Mouse (Mus musculus) lung, postnatal 25 days (tissue): ENCODE data around the gene Ubiad1.

ENCODE experiments used
- DNase-seq: peaks from one replicate; pipeline ENCODE4 v3.0.0; 2022; ENCODE audit warnings: low spot score

Ubiad1 gene

GRCm38 (mm10) chr4:148444250-148444967 is at the start of gene Ubiad1:
Gene Ubiad1 (minus strand): TSS chr4:148444771.
- DNase-seq, result peak; percentile 87

- DNase-seq, result no peak
Measured at GRCm38 (mm10) chr4:148491448-148491847, 46.9 kb upstream of the Ubiad1 start.

GRCm38 (mm10) chr4:148490502-148490901 is 45.9 kb upstream of the Ubiad1 start:
- no peak for DNase-seq

GRCm38 (mm10) chr4:148487841-148488240 is 43.3 kb upstream of the Ubiad1 start:
- DNase-seq, result no peak

DNA sequence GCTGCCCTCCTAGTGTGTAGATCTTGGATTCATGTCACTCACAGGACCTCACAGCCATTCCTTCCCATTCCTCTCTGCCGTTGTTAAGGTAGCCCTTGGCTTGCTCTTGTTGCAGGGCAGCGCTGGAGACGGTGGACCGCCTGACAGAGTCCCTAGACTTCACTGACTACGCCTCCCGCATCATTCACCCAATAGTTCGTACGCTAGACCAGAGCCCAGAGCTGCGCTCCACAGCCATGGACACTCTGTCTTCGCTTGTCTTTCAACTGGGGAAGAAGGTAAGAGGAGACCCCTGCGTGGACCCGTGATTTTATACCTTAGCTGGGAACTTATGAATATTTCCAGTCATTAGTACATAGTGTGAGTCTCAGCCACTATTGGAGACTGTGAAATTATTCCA is 39.9 kb upstream of the Ubiad1 start:
- no peak for DNase-seq

- DNase-seq, result no peak
Measured at GRCm38 (mm10) chr4:148481557-148482168, 37.1 kb upstream of the Ubiad1 start.

DNA sequence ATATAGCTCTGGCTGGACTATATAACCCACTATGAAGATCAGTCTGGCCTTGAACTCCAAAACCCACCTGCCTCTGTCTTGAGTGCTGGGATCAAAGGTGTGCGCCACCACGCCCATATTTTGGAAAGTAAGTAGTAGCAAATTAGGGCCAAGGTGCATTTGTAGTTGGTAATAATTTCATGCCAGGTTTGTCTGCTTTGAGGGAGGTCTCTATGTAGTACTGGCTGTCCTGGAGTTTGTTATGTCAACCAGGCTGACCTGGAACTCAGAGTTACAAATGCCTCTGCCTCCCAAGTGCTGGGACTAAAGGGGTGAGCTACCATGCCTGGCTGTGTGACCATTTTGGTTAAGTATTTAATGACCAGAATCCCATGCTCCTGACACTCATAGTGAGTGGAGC is 35.7 kb upstream of the Ubiad1 start:
- no peak for DNase-seq

GRCm38 (mm10) chr4:148473496-148473895 is 28.9 kb upstream of the Ubiad1 start:
- no peak for DNase-seq

- DNase-seq, result no peak
Measured at GRCm38 (mm10) chr4:148472436-148473174, 28.0 kb upstream of the Ubiad1 start.

DNA sequence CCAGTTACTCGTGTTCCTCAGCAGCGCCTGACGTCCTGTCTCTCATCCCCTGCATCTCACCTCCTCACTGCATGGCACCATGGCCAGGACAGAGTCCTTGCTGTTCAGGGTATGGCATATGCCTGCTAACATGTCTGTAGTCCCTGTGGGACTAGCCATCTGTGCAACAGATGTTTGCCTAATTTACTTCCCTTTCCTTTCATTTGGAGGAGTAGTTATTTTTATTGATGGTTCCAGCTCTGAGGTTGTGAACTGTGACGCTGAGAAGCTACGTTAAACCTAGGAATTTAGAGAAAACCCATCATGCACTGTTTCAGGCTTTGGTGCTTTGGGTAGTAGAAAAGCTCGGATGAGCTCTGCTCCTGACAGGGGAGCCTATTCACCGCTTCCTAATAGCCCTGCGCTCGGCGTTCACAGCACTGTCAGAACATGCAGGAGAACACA is 26.8 kb upstream of the Ubiad1 start:
- no peak for DNase-seq

GRCm38 (mm10) chr4:148469487-148470252 is 25.1 kb upstream of the Ubiad1 start:
- DNase-seq, result no peak

- no peak for DNase-seq
Measured at GRCm38 (mm10) chr4:148468396-148468795, 23.8 kb upstream of the Ubiad1 start.

GRCm38 (mm10) chr4:148466511-148467079 is 22.0 kb upstream of the Ubiad1 start:
- no peak for DNase-seq

GRCm38 (mm10) chr4:148464869-148465268 is 20.3 kb upstream of the Ubiad1 start:
- DNase-seq, result no peak

DNA sequence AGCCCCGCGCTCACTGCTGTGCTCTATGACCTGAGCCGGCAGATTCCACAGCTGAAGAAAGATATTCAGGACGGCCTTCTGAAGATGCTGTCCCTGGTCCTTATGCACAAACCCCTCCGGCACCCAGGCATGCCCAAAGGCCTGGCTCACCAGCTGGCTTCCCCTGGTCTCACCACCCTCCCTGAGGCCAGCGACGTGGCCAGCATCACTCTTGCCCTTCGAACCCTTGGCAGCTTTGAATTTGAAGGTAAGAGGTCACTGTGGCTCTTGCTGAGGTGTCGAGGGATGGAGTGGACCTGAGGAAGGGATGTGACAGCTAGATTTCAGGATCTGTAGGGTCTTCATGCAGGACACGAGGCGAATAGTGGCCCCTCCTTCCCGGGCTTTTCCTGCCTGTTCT is 19.7 kb upstream of the Ubiad1 start:
- DNase-seq, result no peak

DNA sequence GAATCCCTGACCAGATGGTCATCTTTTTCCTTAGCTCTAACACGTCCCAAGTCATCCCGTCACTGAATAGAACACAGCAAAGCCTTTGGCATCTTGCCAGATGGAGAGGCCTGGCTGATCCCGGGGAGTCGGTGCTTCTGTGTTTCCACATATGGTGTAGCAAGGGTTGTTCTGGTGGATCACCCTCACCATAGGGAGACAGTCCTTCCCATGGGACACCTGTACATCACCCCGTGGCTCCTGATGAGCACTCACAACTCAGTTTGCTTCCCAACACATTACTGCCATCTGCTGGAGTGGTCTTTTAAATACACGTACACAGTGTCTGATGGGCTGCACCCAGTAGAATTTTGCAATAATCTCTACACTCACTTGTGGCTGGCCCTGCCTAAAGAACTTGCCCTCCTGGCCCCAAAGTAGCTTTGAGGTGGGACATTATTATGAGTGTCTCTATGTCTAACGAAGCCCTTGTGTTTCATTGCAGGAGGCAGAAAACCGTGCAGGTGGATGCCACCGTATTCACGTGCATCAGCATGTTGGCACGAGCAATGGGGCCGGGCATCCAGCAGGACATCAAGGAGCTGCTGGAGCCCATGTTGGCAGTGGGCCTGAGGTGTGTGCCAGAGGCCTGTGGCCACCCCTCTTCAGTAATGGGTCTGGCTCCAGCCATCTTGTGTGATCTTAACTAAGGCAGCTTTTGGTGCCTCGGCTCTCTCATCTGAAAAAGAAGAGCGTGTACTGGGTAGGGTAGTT is 18.8 kb upstream of the Ubiad1 start:
- peak; percentile 33 for DNase-seq

DNA sequence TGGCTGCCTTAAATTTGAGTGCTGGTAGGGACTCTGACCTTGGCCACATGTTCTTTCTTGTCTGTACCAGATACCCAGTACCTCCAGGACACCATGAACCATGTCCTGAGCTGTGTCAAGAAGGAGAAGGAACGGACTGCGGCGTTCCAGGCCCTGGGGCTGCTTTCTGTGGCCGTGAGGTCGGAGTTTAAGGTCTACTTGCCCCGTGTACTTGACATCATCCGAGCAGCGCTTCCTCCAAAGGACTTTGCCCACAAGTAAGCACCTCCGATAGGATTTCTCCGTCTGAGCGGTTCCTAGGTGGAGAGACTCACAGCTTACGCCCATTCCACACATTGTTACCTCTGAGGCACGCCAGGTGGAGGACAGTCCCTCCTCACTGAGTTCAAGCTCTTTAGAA is 18.1 kb upstream of the Ubiad1 start:
- no peak for DNase-seq

GRCm38 (mm10) chr4:148461772-148462171 is 17.2 kb upstream of the Ubiad1 start:
- no peak for DNase-seq

DNA sequence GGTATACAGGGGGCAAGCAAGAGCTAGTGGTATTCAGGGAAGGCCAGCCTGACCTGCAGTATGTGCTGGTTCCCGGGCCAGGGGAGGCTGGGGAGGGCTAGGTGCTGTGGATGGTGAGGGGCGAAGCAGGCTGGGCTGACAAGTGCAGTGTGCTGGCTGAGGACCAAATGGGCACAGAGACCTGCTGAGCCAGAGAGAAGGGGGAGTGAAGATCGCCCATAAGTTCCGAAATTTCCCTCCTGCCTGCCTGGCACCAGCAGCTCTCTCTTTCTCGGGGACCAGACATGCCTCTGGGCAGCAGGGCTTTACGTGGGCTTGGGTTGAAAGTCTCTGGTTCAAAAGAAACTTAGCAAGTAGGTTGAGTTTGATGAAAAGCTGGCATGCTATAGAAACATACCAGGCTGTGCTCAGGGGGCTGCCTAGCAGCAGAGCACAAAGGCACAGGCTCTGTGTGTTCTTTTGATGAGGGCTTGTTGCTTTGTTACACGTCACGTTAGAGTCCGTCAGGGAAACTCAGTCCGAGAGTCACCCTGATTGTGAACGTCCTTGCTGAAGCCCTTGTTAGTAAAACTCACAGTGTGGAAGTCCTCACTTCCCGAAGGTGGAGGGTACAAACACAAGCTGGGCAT is 16.2 kb upstream of the Ubiad1 start:
- no peak for DNase-seq

DNA sequence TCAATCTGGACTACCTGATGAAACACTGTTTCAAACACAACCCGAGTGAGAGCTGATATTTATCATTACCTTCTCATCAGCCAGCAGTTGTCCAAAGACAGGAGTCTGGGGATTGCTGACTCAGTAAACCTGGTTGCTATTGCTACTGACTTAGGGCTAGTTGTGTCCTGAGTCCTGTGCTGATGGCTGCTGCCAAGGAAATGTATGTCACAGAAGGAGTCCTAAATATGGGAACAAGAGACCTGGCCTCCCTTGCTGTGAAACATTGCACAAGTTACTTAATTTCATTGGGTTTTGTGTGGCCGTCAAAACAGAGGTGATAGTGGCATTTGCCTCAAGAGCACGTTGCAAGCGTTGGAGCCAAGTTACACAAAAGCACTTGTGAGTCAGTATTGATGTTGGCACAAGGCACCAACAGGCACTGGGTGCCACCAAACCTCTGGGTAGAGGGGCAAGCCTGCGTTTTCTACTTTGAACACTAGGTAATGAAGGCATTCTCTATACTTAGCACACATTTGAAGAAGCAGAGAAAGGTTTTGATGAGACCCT is 11.0 kb upstream of the Ubiad1 start:
- DNase-seq, result peak; percentile 11
